Mouse (Mus musculus) CH12.LX (cell line): ENCODE data around the gene Elf5. TPM values are rescaled to one million over a fixed set of nuclear protein-coding genes. Genes with fewer than 3 reads are reported as not detected.
A peak's percentile ranks its signal among the peaks of the same experiment; 100 is the strongest.

Experiments used
- DNase-seq: peaks from one replicate; pipeline ENCODE4 v3.0.0-alpha.2; 2013; ENCODE audit errors: extremely low read depth
- H3K27ac ChIP-seq: 2 replicates; pipeline ENCODE4 v1.5.1; 2012; ENCODE audit warnings: low read depth, mild to moderate bottlenecking, control low read depth, moderate library complexity; ENCODE audit not compliant: insufficient read depth
- H3K27me3 ChIP-seq: replicated peaks from 2 replicates; pipeline ENCODE3; 2012; ENCODE audit warnings: inconsistent platforms
- H3K36me3 ChIP-seq, 2 experiments: replicated peaks in 1 of 2; 2 replicates each; pipeline versions ENCODE3 to v1.6.1; 2012; ENCODE audit warnings: inconsistent platforms in 1 of 2, low read length in 1 of 2, mild to moderate bottlenecking in 1 of 2, mixed read lengths in 1 of 2, moderate library complexity in 1 of 2; ENCODE audit not compliant: control insufficient read depth in 1 of 2, insufficient read depth in 1 of 2
- H3K4me1 ChIP-seq, 2 experiments: 2 replicates each; pipeline ENCODE4 v1.6.1; 2012; ENCODE audit warnings: inconsistent platforms in 1 of 2, moderate library complexity in 1 of 2; ENCODE audit not compliant: insufficient read depth in 2 of 2, control insufficient read depth in 1 of 2
- H3K4me2 ChIP-seq: 2 replicates; pipeline ENCODE4 v1.6.1; 2012; ENCODE audit warnings: low read depth, mild to moderate bottlenecking, control low read depth; ENCODE audit not compliant: poor library complexity, insufficient read depth, severe bottlenecking
- H3K4me3 ChIP-seq, 3 experiments: fragments of 150-350 bp in 1 of 3; sonication (generic) in 1 of 3; replicated peaks in 1 of 3; 2 replicates each; pipeline versions ENCODE3 to v1.5.1; 2011 to 2012; ENCODE audit warnings: low read depth in 2 of 3, low read length in 2 of 3, mild to moderate bottlenecking in 2 of 3, moderate library complexity in 2 of 3, control low read depth in 1 of 3, improper control_type of control experiment in 1 of 3, inconsistent platforms in 1 of 3, mixed read lengths in 1 of 3; ENCODE audit not compliant: poor library complexity in 1 of 3
- H3K79me2 ChIP-seq: replicated peaks from 2 replicates; pipeline ENCODE4 v1.6.1; 2012; ENCODE audit warnings: mild to moderate bottlenecking, moderate library complexity; ENCODE audit not compliant: control insufficient read depth, poor library complexity, insufficient read depth, severe bottlenecking; ENCODE audit errors: extremely low read depth
- H3K9ac ChIP-seq: 2 replicates; pipeline ENCODE4 v1.6.1; 2012; ENCODE audit warnings: low read depth, mild to moderate bottlenecking, control low read depth, moderate library complexity; ENCODE audit not compliant: insufficient read depth
- H3K9me3 ChIP-seq: replicated peaks from 2 replicates; pipeline ENCODE3; 2012; ENCODE audit warnings: low read length, inconsistent platforms, mixed read lengths
- EP300 ChIP-seq: IDR thresholded peaks from 2 replicates; pipeline ENCODE4 v1.6.1; 2011; ENCODE audit warnings: low read length, improper control_type of control experiment
- ETS1 ChIP-seq: conservative IDR thresholded peaks from 2 replicates; pipeline ENCODE4 v1.6.1; 2012; ENCODE audit warnings: low read depth, mild to moderate bottlenecking, inconsistent platforms, low read length, improper control_type of control experiment, moderate library complexity
- HCFC1 ChIP-seq: IDR thresholded peaks from 2 replicates; pipeline ENCODE4 v1.6.1; 2012; ENCODE audit warnings: low read depth, mild to moderate bottlenecking, inconsistent platforms, low read length, improper control_type of control experiment
- JUN ChIP-seq: IDR thresholded peaks from 2 replicates; pipeline ENCODE4 v1.6.1; 2011; ENCODE audit warnings: low read depth, mild to moderate bottlenecking, low read length, improper control_type of control experiment, moderate library complexity; ENCODE audit not compliant: insufficient read depth
- JUND ChIP-seq: conservative IDR thresholded peaks from 2 replicates; pipeline ENCODE4 v1.6.1; 2011; ENCODE audit warnings: low read depth, low read length, improper control_type of control experiment
- KAT2A ChIP-seq: IDR thresholded peaks from 2 replicates; pipeline ENCODE4 v1.6.1; 2012; ENCODE audit warnings: low read length, improper control_type of control experiment, inconsistent platforms; ENCODE audit not compliant: insufficient replicate concordance
- MAFK ChIP-seq: IDR thresholded peaks from 2 replicates; pipeline ENCODE4 v1.6.1; 2011; ENCODE audit warnings: low read length, improper control_type of control experiment; ENCODE audit not compliant: insufficient replicate concordance
- MAZ ChIP-seq: IDR thresholded peaks from 2 replicates; pipeline ENCODE4 v1.6.1; 2012; ENCODE audit warnings: low read depth, mild to moderate bottlenecking, inconsistent platforms, low read length, improper control_type of control experiment, moderate library complexity
- MEF2A ChIP-seq: IDR thresholded peaks from 2 replicates; pipeline ENCODE4 v1.6.1; 2014; ENCODE audit warnings: low read depth, mild to moderate bottlenecking, inconsistent platforms, low read length, improper control_type of control experiment, borderline replicate concordance
- MXI1 ChIP-seq: IDR thresholded peaks from 2 replicates; pipeline ENCODE4 v1.6.1; 2011; ENCODE audit warnings: mild to moderate bottlenecking, low read depth, low read length, improper control_type of control experiment
- MYC ChIP-seq: IDR thresholded peaks from 2 replicates; pipeline ENCODE4 v1.6.1; 2011; ENCODE audit warnings: low read depth, mild to moderate bottlenecking, improper control_type of control experiment, low read length
- NRF1 ChIP-seq: IDR thresholded peaks from 2 replicates; pipeline ENCODE4 v1.6.1; 2014; ENCODE audit warnings: low read depth, mild to moderate bottlenecking, inconsistent platforms, low read length, improper control_type of control experiment, moderate library complexity
- PAX5 ChIP-seq: IDR thresholded peaks from 2 replicates; pipeline ENCODE4 v1.6.1; 2012; ENCODE audit warnings: low read length, inconsistent platforms, mixed read lengths
- POLR2A ChIP-seq: IDR thresholded peaks from 2 replicates; pipeline ENCODE4 v1.6.1; 2011; ENCODE audit warnings: low read depth, mild to moderate bottlenecking, improper control_type of control experiment, low read length
- RAD21 ChIP-seq: IDR thresholded peaks from 2 replicates; pipeline ENCODE4 v1.6.1; 2011; ENCODE audit warnings: low read depth, mild to moderate bottlenecking, low read length, improper control_type of control experiment, moderate library complexity
- TCF12 ChIP-seq: IDR thresholded peaks from 2 replicates; pipeline ENCODE4 v1.6.1; 2014; ENCODE audit warnings: low read depth, mild to moderate bottlenecking, inconsistent platforms, low read length, improper control_type of control experiment
- USF1 ChIP-seq: IDR thresholded peaks from 2 replicates; pipeline ENCODE4 v1.6.1; 2014; ENCODE audit warnings: low read depth, mild to moderate bottlenecking, inconsistent platforms, low read length, improper control_type of control experiment
- ZC3H11A ChIP-seq: IDR thresholded peaks from 2 replicates; pipeline ENCODE4 v1.6.1; 2012; ENCODE audit warnings: low read depth, mild to moderate bottlenecking, inconsistent platforms, low read length, improper control_type of control experiment
- ZMIZ1 ChIP-seq: IDR thresholded peaks from 2 replicates; pipeline ENCODE4 v1.6.1; 2012; ENCODE audit warnings: low read depth, mild to moderate bottlenecking, inconsistent platforms, low read length, improper control_type of control experiment
- ZNF384 ChIP-seq: IDR thresholded peaks from 2 replicates; pipeline ENCODE4 v1.6.1; 2012; ENCODE audit warnings: low read depth, low read length, improper control_type of control experiment, inconsistent platforms
- dilution Hi-C: fragments of 300-500 bp; cut with MboI; formaldehyde crosslinking; loops from 2 replicates; pipeline ENCODE4 v1.14.3; 2020; ENCODE audit warnings: low sequenced_read_pairs; ENCODE audit not compliant: extremely low pct_unique_long_range_greater_than_20kb, extremely low pct_ligation_motif_present
- in situ Hi-C: fragments of 300-500 bp; cut with MboI; formaldehyde crosslinking; loops from 3 replicates; pipeline ENCODE4 v1.14.3; 2019; ENCODE audit warnings: low sequenced_read_pairs, low pct_ligation_motif_present, low pct_unique_long_range_greater_than_20kb, mixed read lengths
- polyA plus RNA-seq: library from polyadenylated mRNA; unstranded; fragments of >175 nt; gene quantifications from 2 replicates; pipeline ENCODE4 v1.2.1, GENCODE M21; 2012; ENCODE audit warnings: low read depth; ENCODE audit not compliant: insufficient read length
- total RNA-seq, 2 experiments: library from RNA; depleted of rRNA; stranded (reverse); fragments of 300-350 nt in 1 of 2; fragments of >200 nt in 1 of 2; gene quantifications; 2 replicates each; pipeline ENCODE4 v1.2.3; 2012 to 2014

The Elf5 gene
- total and polyA plus RNA-seq, 3 experiments, result not detected

DNA sequence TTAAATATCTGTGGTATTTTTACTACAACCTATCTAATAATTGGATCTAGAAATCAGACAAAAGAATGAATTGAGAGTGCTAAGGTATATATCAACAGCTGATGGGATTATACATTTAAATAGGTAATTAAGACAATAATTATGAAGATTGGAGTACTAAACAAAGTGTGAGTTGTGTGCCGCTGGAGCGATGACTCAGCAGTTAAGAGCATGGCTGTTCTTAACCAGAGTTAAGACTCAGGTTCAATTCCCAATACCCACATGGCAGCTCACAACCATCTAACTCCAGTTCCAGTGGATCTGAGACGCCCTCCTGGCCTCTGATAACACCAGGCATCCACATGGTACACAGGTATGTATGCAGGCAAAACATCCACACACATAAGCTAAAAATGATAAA is 61.9 kb downstream of the Elf5 start:
- Histone ChIP-seq H3K4me3 (no peak overlapping the region), H3K79me2 (no peaks in the 10 kb centered on the region; the same call in none of the 2 replicates), H3K4me2 (no peak overlapping the region), H3K9ac (no peak overlapping the region), H3K27ac (no peak overlapping the region), H3K9me3 (no peaks in the 10 kb centered on the region), H3K4me1 (peaks cover 0 to 7% of the 10 kb centered on the region in 2 experiments; a peak in 1 of 4 replicates), H3K36me3 (peaks cover 46 to 86% of the 10 kb centered on the region in 2 experiments), H3K27me3 (no peaks in the 10 kb centered on the region)
- DNase-seq, result no peak
- peak; percentile 51; the same call in 1 of the 2 replicates for TF ChIP-seq MAFK
- TF ChIP-seq RAD21, result no peak
- dilution Hi-C loops, result no loop called here
- in situ Hi-C loops, result loop anchor here (25.0 kb wide), 2 partner anchors 239 to 514 kb away; no protein-coding TSS in a partner anchor

DNA sequence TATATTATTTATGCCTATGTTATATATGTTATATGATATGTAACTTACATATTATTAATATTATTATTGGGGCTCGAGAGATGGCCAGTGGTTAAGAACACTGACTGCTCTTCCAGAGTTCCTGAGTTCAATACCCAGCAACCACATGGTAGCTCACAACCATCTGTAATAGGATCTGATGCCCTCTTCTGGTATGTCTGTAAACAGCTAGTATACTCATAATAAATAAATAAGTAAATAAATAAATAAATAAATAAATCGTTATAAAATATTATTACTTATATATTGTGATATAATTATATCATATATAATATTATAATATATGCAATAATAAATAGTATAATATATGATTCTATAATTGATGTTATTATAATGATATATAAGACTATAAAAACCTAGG is 64.7 kb downstream of the Elf5 start:
- TF ChIP-seq USF1 (no peak), MXI1 (no peak), KAT2A (no peak), ZC3H11A (no peak), MYC (no peak), RAD21 (no peak), POLR2A (no peak), JUND (no peak), MEF2A (no peak), ZNF384 (no peak), TCF12 (no peak), MAZ (no peak), JUN (no peak), HCFC1 (no peak), ETS1 (no peak), ZMIZ1 (no peak), NRF1 (no peak), PAX5 (no peak), EP300 (no peak)
- TF ChIP-seq, all 38 proteins: peak for 0
- dilution Hi-C loops (no loop called here), in situ Hi-C loops (no loop called here)
- no peak overlapping the region for H3K27ac ChIP-seq
- H3K4me1 ChIP-seq, result peaks cover 4 to 27% of the 10 kb centered on the region in 2 experiments
- H3K79me2 ChIP-seq, result no peaks in the 10 kb centered on the region; the same call in 1 of the 2 replicates
- no peaks in the 10 kb centered on the region for H3K27me3 ChIP-seq
- no peak overlapping the region for H3K9ac ChIP-seq
- H3K4me2 ChIP-seq, result no peak overlapping the region
- DNase-seq, result no peak
- no peaks in the 10 kb centered on the region for H3K9me3 ChIP-seq
- H3K4me3 ChIP-seq, result no peak overlapping the region
- H3K36me3 ChIP-seq, result peaks cover 32 to 70% of the 10 kb centered on the region in 2 experiments
